Mouse (Mus musculus) heart, embryonic 15.5 days (tissue): ENCODE results near the gene Tdgf1. TPM values are rescaled to one million over a fixed set of nuclear protein-coding genes. Genes with fewer than 3 reads are reported as not detected.

Source experiments
- ATAC-seq: fragments of 200-750 bp; cut with Nextera tagmentation; replicated peaks from 2 replicates; pipeline ENCODE4 v1.8.0; 2017; ENCODE audit warnings: low read depth, moderate TSS enrichment; ENCODE audit not compliant: insufficient number of reproducible peaks, insufficient read depth, low FRiP score
- H3K27ac ChIP-seq: fragments of 300-500 bp; sonication (generic); 2 replicates; pipeline ENCODE4 v1.5.1; 2015; ENCODE audit warnings: mild to moderate bottlenecking, inconsistent platforms
- H3K27me3 ChIP-seq: fragments of 300-500 bp; sonication (generic); 2 replicates; pipeline ENCODE4 v1.6.1; 2015; ENCODE audit warnings: inconsistent platforms
- H3K36me3 ChIP-seq: fragments of 300-500 bp; sonication (generic); 2 replicates; pipeline ENCODE4 v1.6.1; 2015; ENCODE audit warnings: mild to moderate bottlenecking, inconsistent platforms
- H3K4me1 ChIP-seq: fragments of 300-500 bp; sonication (generic); replicated peaks from 2 replicates; pipeline ENCODE4 v1.6.1; 2015; ENCODE audit warnings: inconsistent platforms
- H3K4me2 ChIP-seq: fragments of 300-500 bp; sonication (generic); 2 replicates; pipeline ENCODE4 v1.6.1; 2015; ENCODE audit warnings: inconsistent platforms, mild to moderate bottlenecking, moderate library complexity
- H3K4me3 ChIP-seq: fragments of 300-500 bp; sonication (generic); 2 replicates; pipeline ENCODE4 v1.5.1; 2015; ENCODE audit warnings: mild to moderate bottlenecking, inconsistent platforms
- H3K9ac ChIP-seq: fragments of 300-500 bp; sonication (generic); 2 replicates; pipeline ENCODE4 v1.6.1; 2015; ENCODE audit warnings: mild to moderate bottlenecking, inconsistent platforms
- H3K9me3 ChIP-seq: fragments of 300-500 bp; sonication (generic); replicated peaks from 2 replicates; pipeline ENCODE4 v1.6.1; 2016; ENCODE audit warnings: inconsistent platforms
- WGBS: fragments of 180-500 bp; shearing (Covaris S2); methylation state at CpG from one replicate; pipeline ENCODE4 v1.1.7; 2015; ENCODE audit warnings: mixed read lengths; 5-methylcytosine and 5-hydroxymethylcytosine counted together
- polyA plus RNA-seq: library from polyadenylated mRNA; unstranded; fragments of >200 nt; fragmentation: Nextera tagmentation; extraction: Ambion mirVana; gene quantifications from 2 replicates; pipeline ENCODE4 v1.2.1, GENCODE M21; 2015

Tdgf1 gene
- polyA plus RNA-seq, 1 experiment from 2014 or later, result not detected

DNA sequence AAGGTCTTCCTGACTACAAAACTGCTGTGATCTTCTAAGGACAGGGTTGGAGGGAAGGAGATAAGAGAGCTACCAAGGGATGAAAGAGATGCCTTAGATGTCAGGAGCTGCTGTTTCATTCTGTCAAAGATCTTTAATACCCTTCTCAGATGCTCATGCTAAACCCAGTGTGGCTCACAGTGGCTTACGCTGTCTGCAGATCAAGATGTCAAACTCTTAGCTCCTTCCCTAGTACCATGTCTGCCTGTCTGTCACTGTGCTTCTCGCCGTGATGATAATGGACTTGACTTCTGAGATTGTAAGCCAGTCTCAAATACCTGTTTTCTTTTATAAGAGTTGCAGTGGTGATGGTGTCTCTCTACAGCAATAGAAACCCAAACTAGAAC lies 37.3 kb downstream of the Tdgf1 start:
- no peak overlapping the region for H3K9ac ChIP-seq
- ATAC-seq, result no peak
- WGBS, result 87% methylated on average over 3 of the region's 3 CpGs
- H3K4me3 ChIP-seq, result no peak overlapping the region
- H3K4me1 ChIP-seq, result no peaks in the 10 kb centered on the region
- no peaks in the 10 kb centered on the region for H3K9me3 ChIP-seq
- H3K36me3 ChIP-seq, result no peaks in the 10 kb centered on the region
- no peak overlapping the region for H3K27ac ChIP-seq
- H3K27me3 ChIP-seq, result no peaks in the 10 kb centered on the region
- no peak overlapping the region for H3K4me2 ChIP-seq

DNA sequence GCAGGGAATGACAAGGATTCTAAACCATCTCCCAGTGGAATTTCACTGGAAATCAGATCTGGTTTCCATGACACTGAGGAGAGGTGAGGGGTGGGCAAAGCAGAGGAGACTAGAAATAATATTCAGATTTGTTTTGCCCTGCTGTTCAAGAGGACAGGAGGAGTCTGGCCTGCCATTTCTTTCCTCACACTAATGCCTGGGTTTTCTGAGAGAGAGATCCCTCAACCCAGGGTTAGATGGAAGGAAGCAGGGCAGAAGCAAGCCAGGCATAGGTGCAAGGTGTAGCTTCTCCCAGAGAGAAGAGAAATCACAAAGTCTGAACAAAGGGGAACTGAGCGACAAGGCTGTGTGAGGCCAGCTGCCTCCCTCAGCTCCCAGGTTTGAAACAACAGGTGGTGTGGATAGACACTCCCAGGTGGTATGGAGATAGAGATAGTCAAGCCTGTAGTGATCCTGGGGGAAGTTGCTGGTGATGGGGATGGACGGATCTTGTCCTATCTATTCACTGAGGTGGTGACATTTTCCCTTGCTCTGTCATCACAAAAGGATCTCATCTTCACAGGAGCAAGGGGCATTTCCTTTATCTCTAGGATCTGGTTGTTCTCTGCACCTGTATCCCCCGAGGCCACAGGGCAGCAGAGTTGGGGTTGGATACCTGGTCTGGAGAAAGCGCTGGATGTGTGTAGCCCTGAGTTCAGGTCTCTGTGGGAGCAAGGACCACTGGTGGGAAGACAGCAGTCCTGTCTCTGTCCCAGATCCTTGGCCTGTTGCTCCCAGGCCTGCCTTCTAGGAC lies 37.9 kb downstream of the Tdgf1 start:
- Histone ChIP-seq H3K27ac (no peak overlapping the region), H3K27me3 (no peaks in the 10 kb centered on the region), H3K4me3 (no peak overlapping the region), H3K4me2 (no peak overlapping the region), H3K4me1 (no peaks in the 10 kb centered on the region), H3K9ac (no peak overlapping the region), H3K9me3 (no peaks in the 10 kb centered on the region), H3K36me3 (no peaks in the 10 kb centered on the region)
- ATAC-seq, result no peak
- 74% methylated on average over 4 of the region's 4 CpGs for WGBS

DNA sequence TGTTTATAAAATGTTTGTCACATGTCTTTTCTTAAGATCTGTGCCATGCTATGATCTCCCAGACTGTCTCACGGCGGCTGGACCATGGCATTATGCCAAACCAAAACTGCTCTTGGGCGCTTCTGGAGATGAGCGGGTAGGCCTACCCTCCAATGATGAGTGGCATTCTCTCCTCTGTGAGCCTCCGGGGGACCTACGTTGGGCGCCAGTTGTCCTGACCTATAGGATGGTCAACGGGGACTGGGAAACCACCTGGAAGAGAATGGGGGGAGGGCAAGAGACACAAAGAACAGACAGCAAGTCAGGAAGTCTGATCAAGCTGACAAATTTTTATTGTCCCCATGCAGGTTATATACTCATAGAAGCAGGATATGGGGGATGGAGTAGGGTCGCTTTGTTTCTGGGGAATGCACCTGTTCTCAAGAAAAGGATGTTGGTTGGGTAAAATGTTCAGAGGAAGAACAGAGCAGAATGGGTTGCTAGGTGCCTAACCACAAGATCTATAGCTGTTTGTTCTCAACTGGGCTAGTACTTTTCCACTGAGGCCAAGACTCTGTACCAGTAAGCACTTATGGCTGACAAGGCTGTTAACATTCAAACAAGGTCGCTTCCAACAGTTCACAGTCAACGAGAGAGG lies 38.6 kb downstream of the Tdgf1 start:
- Histone ChIP-seq H3K4me1 (no peaks in the 10 kb centered on the region), H3K9ac (no peak overlapping the region), H3K27me3 (no peaks in the 10 kb centered on the region), H3K27ac (no peak overlapping the region), H3K9me3 (no peaks in the 10 kb centered on the region), H3K4me2 (no peak overlapping the region), H3K4me3 (no peak overlapping the region), H3K36me3 (no peaks in the 10 kb centered on the region)
- ATAC-seq, result no peak
- WGBS, result 86% methylated on average over 11 of the region's 11 CpGs

DNA sequence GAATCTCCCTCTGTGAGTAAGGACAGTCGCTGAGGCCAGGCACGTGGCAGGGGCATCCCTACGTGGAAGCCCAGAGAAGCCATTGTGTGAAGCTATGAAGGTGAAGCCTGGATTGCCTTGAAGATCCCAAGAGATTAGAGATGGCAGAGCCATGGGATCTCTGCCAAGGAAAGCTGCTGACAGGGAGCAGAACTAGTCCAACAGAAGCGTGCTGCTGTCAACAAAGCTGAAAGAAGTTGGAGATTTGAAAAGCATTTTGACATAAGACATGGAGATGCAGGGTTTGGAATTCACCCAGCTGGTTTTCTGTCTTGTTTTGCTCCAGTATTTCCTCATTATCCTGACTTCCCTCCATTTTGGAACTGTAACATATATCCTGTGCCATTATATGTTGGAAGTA lies 43.7 kb downstream of the Tdgf1 start:
- Histone ChIP-seq H3K27me3 (no peaks in the 10 kb centered on the region; the same call in 1 of the 2 replicates), H3K36me3 (no peaks in the 10 kb centered on the region), H3K9ac (no peak overlapping the region), H3K27ac (no peak overlapping the region), H3K9me3 (no peaks in the 10 kb centered on the region), H3K4me1 (no peaks in the 10 kb centered on the region), H3K4me3 (no peak overlapping the region), H3K4me2 (no peak overlapping the region)
- 53% methylated on average over 4 of the region's 4 CpGs for WGBS
- ATAC-seq, result no peak

DNA sequence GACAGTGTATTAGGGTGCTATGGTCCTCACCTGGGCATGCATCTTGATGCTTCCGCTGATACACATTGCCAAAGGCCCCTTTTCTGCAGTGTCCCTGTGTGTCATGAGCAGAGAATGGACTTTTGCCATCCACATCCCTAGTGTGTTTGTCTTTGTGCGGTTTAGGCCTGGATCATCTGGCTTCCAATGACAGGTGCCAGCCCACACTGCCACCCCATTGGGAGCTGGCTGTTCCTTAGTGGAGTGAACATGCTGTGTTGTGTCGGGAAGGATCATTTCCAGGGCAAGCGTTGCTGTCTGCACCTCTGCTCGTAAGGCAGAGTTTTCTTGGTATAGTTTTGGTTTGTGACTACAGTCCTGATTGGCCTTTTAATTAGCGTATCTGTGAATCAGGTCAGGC lies 44.8 kb downstream of the Tdgf1 start:
- Histone ChIP-seq H3K4me1 (peaks cover 4% of the 10 kb centered on the region), H3K9me3 (no peaks in the 10 kb centered on the region), H3K36me3 (no peaks in the 10 kb centered on the region), H3K27ac (no peak overlapping the region), H3K9ac (no peak overlapping the region), H3K4me2 (no peak overlapping the region), H3K4me3 (no peak overlapping the region), H3K27me3 (no peaks in the 10 kb centered on the region; the same call in 1 of the 2 replicates)
- no peak for ATAC-seq
- WGBS, result 85% methylated on average over 6 of the region's 6 CpGs

DNA sequence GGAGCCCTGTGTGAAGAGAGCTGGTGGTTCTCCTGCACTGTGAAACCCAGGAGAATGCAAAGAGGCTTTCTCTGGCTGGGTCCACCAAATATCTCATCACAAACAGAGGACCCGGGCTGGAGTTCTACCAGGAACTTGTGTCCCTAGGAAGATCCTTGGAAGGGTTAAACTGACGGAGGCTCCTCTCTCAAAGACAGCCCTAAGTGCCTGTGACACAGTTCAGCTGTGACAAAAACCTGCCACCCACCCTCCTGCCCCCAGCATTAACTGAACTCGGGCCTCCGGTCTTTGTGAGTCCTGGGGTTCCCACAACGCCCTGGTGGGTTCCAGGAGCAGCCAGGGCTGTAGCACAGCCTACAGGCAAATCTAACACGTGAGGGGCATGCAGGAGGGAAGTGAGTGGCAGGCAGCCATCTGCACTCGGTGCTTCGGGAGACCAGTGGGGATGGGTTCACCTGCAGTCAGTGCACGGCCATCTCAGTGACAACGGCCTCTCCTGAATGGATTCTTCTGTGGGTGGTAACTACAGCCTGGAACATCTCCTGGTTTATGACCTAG lies 46.4 kb downstream of the Tdgf1 start:
- no peak for ATAC-seq
- Histone ChIP-seq H3K9ac (no peak overlapping the region), H3K4me1 (peaks cover 10% of the 10 kb centered on the region), H3K4me3 (no peak overlapping the region), H3K27me3 (no peaks in the 10 kb centered on the region; the same call in 1 of the 2 replicates), H3K27ac (no peak overlapping the region), H3K36me3 (no peaks in the 10 kb centered on the region), H3K9me3 (no peaks in the 10 kb centered on the region), H3K4me2 (no peak overlapping the region)
- WGBS, result 36% methylated on average over 10 of the region's 10 CpGs

DNA sequence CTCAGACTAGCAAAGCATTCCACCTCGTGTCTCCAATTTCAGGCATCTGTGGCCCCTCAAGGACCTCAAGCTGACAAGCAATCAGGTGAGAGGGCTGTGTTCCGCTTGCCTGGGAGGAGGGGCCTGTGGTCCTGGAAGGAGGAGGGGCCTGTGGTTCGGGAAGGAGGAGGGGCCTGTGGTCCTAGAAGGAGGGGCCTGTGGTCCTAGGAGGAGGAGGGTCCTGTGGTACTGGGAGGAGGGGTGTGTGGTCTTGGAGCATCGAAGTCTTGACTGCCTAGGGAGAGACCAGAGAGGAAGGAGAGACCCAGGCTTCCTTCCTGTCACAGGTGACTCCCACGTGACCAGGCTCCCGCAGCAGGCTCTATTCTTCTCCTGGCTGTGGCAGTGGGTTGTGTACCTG lies 49.4 kb downstream of the Tdgf1 start:
- Histone ChIP-seq H3K9me3 (no peaks in the 10 kb centered on the region), H3K4me2 (0 out of 2 replicates have a peak overlapping the region, but pooled peaks have one; percentile 10), H3K27ac (no peak overlapping the region), H3K27me3 (no peaks in the 10 kb centered on the region; the same call in 1 of the 2 replicates), H3K4me1 (peaks cover 10% of the 10 kb centered on the region), H3K9ac (no peak overlapping the region), H3K4me3 (no peak overlapping the region), H3K36me3 (no peaks in the 10 kb centered on the region)
- WGBS, result 19% methylated on average over 6 of the region's 6 CpGs
- peak; percentile 29; the same call in 1 of the 2 replicates for ATAC-seq

DNA sequence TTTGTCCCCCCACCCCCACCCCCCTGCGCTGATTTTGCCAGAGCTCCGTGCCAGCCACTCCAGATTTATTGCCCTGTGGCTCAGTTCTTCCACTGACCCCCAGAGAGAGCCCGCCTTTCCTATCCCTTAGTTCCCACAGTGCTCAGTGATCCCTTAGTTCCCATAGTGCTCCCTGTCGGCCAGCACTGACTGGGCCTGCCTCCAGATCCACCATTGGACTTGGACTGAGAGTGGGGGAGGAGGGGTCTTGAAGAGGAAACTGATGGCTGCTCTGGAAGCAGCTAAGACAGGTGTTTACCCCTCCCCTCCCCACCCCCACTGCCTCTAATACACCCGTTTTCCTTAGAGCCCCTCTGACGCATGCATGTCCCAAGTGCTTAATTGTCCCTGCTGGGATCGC lies 50.0 kb downstream of the Tdgf1 start:
- Histone ChIP-seq H3K27ac (no peak overlapping the region), H3K4me3 (no peak overlapping the region), H3K4me1 (peaks cover 12% of the 10 kb centered on the region), H3K4me2 (peak overlapping the region; percentile 10; the same call in 1 of the 2 replicates), H3K9me3 (no peaks in the 10 kb centered on the region), H3K27me3 (no peaks in the 10 kb centered on the region; the same call in 1 of the 2 replicates), H3K36me3 (no peaks in the 10 kb centered on the region), H3K9ac (no peak overlapping the region)
- WGBS, result 28% methylated on average over 7 of the region's 7 CpGs
- ATAC-seq, result no peak

DNA sequence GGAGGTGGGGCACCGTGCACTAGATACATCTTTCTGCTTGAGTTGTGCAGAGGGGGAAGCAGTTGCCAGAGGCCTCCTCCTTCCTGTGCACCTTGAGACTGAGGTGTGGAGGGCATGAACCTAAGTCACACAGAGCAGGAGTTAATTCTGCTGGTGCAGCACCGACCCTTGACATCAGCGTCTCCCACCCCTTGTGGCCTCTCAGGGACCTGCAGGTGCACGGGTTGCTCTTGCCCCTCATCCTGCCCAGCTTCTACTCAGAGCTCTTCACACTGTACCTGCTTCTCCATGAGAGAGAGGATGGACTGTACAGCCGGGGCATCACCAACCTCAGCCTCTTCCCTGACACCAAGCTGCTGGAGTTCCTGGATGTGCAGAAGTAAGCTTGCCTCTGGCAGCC lies 50.5 kb downstream of the Tdgf1 start:
- Histone ChIP-seq H3K4me2 (no peak overlapping the region), H3K4me3 (no peak overlapping the region), H3K27me3 (no peaks in the 10 kb centered on the region; the same call in 1 of the 2 replicates), H3K27ac (no peak overlapping the region), H3K9ac (no peak overlapping the region), H3K9me3 (no peaks in the 10 kb centered on the region), H3K4me1 (peaks cover 14% of the 10 kb centered on the region), H3K36me3 (no peaks in the 10 kb centered on the region)
- 53% methylated on average over 5 of the region's 5 CpGs for WGBS
- ATAC-seq, result no peak

DNA sequence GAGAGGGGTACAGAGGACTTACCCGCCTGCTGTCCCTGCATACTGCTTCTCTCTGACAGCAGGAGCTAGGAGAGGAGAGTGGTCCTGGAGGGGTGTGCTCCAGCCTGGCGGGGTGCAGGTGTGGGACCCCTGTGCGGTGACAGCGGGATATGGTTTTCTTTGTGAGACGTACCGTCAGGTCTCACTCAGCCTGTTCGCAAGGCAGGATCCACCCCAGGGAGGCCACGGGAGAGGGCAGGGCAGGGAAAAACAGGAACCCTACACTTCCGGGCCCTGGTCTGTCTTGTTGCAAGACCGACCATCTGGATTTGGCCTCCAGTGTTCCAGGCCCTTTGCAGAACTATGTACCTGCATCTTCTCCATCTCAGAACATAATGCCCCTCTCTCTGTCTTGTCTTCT lies 52.5 kb downstream of the Tdgf1 start:
- WGBS, result 77% methylated on average over 10 of the region's 10 CpGs
- Histone ChIP-seq H3K36me3 (no peaks in the 10 kb centered on the region), H3K27ac (no peak overlapping the region), H3K4me1 (peaks cover 18% of the 10 kb centered on the region), H3K4me3 (no peak overlapping the region), H3K9ac (no peak overlapping the region), H3K9me3 (no peaks in the 10 kb centered on the region), H3K27me3 (no peaks in the 10 kb centered on the region; the same call in 1 of the 2 replicates), H3K4me2 (no peak overlapping the region)
- no peak for ATAC-seq

DNA sequence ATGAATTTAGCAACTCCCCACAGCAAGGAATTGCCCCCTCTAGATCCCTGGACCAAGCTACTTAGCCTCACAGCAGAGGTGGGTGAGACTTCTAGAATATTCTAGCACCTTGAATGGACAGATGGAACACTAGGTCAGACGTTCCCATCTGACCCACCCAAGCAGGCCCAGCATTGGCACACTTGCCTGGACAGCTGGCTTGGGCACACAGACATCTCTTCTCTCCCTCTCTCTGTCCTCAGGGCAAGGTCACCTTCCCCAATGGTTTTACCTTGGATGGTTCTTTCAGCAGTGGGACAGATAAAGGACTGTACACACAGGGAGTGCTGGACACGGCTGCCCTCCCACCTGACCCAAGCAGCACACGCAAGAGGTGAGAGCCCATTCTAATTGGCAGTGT lies 53.4 kb downstream of the Tdgf1 start:
- H3K9ac ChIP-seq, result no peak overlapping the region
- H3K9me3 ChIP-seq, result no peaks in the 10 kb centered on the region
- H3K4me1 ChIP-seq, result peaks cover 21% of the 10 kb centered on the region
- no peak overlapping the region for H3K27ac ChIP-seq
- no peak overlapping the region for H3K4me3 ChIP-seq
- WGBS, result 75% methylated on average over 3 of the region's 3 CpGs
- H3K27me3 ChIP-seq, result no peaks in the 10 kb centered on the region; the same call in 1 of the 2 replicates
- no peak overlapping the region for H3K4me2 ChIP-seq
- ATAC-seq, result no peak
- H3K36me3 ChIP-seq, result no peaks in the 10 kb centered on the region
